Mouse (Mus musculus): ENCODE measurements at regions not wholly inside any gene's neighbourhood (a gene's known extent, or its start where the extent isn't known, plus 50 kb on each side); places are given as distances from the start of the nearest gene placed in this dataset.

DNA sequence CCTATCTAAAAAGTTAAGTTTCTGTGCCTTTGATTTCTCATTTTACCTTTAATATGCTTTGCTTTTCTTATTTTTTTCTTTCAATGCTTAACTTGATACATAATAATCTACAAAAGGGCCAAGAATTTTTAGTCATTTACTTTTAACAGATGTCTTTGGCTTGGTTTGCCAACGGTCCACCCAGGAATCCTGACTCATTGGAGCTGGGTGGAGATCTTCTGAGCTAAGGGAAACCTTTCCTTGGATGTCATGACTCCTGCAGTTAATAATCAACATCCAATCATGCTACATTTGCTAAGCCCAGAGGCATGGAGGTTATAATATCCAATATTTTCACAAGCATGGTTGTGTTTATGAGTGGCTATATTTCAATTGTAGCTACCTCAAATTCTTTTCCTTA, 110.9 kb upstream of the Speer4f2 start:
- no peak for TF ChIP-seq USF1 (IDR thresholded peaks at IDR 0.05; ENCODE audit: low read depth)
- no peak for TF ChIP-seq CTCF (IDR thresholded peaks at IDR 0.05; ENCODE audit: control insufficient read depth, insufficient read depth, insufficient read length)
- TF ChIP-seq MAX (IDR thresholded peaks at IDR 0.05) = no peak
- no peak for TF ChIP-seq FOSL1 (IDR thresholded peaks at IDR 0.05; ENCODE audit: insufficient read depth, low read length, poor library complexity, severe bottlenecking)
- TF ChIP-seq MYOG (IDR thresholded peaks at IDR 0.05; ENCODE audit: control insufficient read depth, extremely low read depth, insufficient read length) = no peak
- no peak for TF ChIP-seq CEBPB (IDR thresholded peaks at IDR 0.05; ENCODE audit: low read depth)
